Mouse (Mus musculus) intestine, embryonic 14.5 days (tissue): ENCODE measurements around the gene Mapt. TPM values are rescaled to one million over a fixed set of nuclear protein-coding genes. Genes with fewer than 3 reads are reported as not detected.
A peak's percentile ranks its signal among the peaks of the same experiment; 100 is the strongest.
"Not testable (repeated sequence)": the region's sequence is repeated elsewhere in the genome, so short reads cannot be mapped to it uniquely, and the experiment has no call there.

ENCODE experiments used
- ATAC-seq: fragments of 200-750 bp; cut with Nextera tagmentation; replicated peaks from 2 replicates; pipeline ENCODE4 v1.8.0; 2017; ENCODE audit warnings: low read depth, moderate number of reproducible peaks, moderate TSS enrichment, moderate library complexity; ENCODE audit not compliant: low FRiP score, low TSS enrichment
- DNase-seq: peaks from one replicate; pipeline ENCODE4 v3.0.0-alpha.2; 2018; ENCODE audit warnings: low spot score
- H3K27ac ChIP-seq: fragments of 300-500 bp; sonication (generic); 2 replicates; pipeline ENCODE4 v1.5.1; 2014; ENCODE audit warnings: low read depth, mild to moderate bottlenecking, control low read depth
- H3K27me3 ChIP-seq: fragments of 300-500 bp; sonication (generic); replicated peaks from 2 replicates; pipeline ENCODE4 v1.6.1; 2014; ENCODE audit warnings: low read length, control low read depth; ENCODE audit not compliant: control insufficient read depth, insufficient read depth
- H3K36me3 ChIP-seq: fragments of 300-500 bp; sonication (generic); 2 replicates; pipeline ENCODE4 v1.6.1; 2014; ENCODE audit warnings: low read length, control low read depth; ENCODE audit not compliant: control insufficient read depth, insufficient read depth
- H3K4me1 ChIP-seq: fragments of 300-500 bp; sonication (generic); replicated peaks from 2 replicates; pipeline ENCODE4 v1.6.1; 2014; ENCODE audit warnings: low read length, control low read depth, mixed read lengths; ENCODE audit not compliant: control insufficient read depth, insufficient read depth
- H3K4me2 ChIP-seq: fragments of 300-500 bp; sonication (generic); 2 replicates; pipeline ENCODE4 v1.6.1; 2014; ENCODE audit warnings: low read length
- H3K4me3 ChIP-seq: fragments of 300-500 bp; sonication (generic); 2 replicates; pipeline ENCODE4 v1.5.1; 2014; ENCODE audit warnings: low read depth, low read length, control low read depth, mixed read lengths
- H3K9ac ChIP-seq: fragments of 300-500 bp; sonication (generic); 2 replicates; pipeline ENCODE4 v1.6.1; 2014; ENCODE audit warnings: mild to moderate bottlenecking, low read length
- H3K9me3 ChIP-seq: fragments of 300-500 bp; sonication (generic); 2 replicates; pipeline ENCODE4 v1.6.1; 2016; ENCODE audit warnings: low read length, control low read depth; ENCODE audit not compliant: control insufficient read depth
- whole genome bisulfite sequencing: fragments of 180-500 bp; shearing (Covaris S2); extraction: QIAGEN DNeasy Blood & Tissue Kit; methylation state at CpG from one replicate; pipeline ENCODE4 v1.1.7; 2014; 5-methylcytosine and 5-hydroxymethylcytosine counted together
- polyA plus RNA-seq: library from polyadenylated mRNA; unstranded; fragments of >200 nt; fragmentation: Nextera tagmentation; extraction: Ambion mirVana; gene quantifications from 2 replicates; pipeline ENCODE4 v1.2.1, GENCODE M21; 2014

Gene Mapt
- polyA plus RNA-seq, 1 experiment from 2014 or later = 16.8 TPM

DNA sequence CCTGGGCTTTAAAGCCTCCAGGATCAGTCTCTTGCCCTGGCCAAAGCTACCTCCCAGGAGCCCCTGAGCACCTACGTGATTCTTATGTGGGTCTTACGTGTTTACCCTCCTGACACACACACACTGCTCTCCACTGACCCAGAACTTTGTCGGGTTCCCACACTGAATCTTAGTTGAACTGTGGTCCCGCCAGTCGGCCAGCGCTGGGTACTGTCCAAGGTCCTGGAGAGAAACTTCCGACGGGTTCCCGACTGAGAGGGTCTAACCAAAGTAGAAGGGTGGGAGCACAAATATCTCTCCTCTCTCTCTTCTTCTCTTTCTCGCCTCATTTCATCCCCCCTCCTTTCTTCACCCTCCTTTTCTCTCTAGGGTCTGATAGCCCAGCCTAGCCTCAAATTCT, 33.3 kb upstream of the Mapt start:
- H3K36me3 ChIP-seq = no peaks in the 10 kb centered on the region
- no peak overlapping the region for H3K27ac ChIP-seq
- H3K4me2 ChIP-seq = no peak overlapping the region
- H3K4me3 ChIP-seq = no peak overlapping the region
- peaks cover 6% of the 10 kb centered on the region; the same call in 1 of the 2 replicates for H3K27me3 ChIP-seq
- H3K9me3 ChIP-seq = peaks cover 4% of the 10 kb centered on the region; the same call in 1 of the 2 replicates
- DNase-seq = peak; percentile 87
- 5% methylated on average over 10 of the region's 10 CpGs for WGBS
- no peaks in the 10 kb centered on the region for H3K4me1 ChIP-seq
- H3K9ac ChIP-seq = no peak overlapping the region
- ATAC-seq = no peak

DNA sequence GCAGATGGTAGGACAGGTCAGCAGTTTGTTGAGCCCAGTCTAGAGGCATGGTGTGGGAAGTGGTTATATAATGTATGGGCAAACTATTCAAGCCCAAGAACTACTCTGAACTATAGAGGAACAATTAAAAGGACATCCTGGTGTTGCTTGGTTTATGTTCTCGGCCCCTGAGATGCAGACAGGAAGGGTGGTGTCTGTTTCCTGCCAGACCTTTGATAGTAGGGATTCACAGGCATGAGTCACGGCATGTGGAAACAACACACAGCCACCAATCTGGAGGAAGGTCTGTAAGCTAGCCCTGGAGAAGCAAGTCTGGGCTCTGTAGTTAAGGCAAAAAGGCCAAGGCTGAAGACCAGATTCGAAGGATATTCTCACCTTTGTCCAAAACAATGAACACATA, 27.9 kb upstream of the Mapt start:
- no peaks in the 10 kb centered on the region for H3K27me3 ChIP-seq
- DNase-seq (no peak), ATAC-seq (no peak)
- H3K9ac ChIP-seq = no peak overlapping the region
- 74% methylated on average over 3 of the region's 3 CpGs for WGBS
- H3K4me2 ChIP-seq = no peak overlapping the region
- no peaks in the 10 kb centered on the region for H3K36me3 ChIP-seq
- H3K4me1 ChIP-seq = no peaks in the 10 kb centered on the region
- H3K9me3 ChIP-seq = peaks cover 4% of the 10 kb centered on the region; the same call in 1 of the 2 replicates
- no peak overlapping the region for H3K4me3 ChIP-seq
- H3K27ac ChIP-seq = no peak overlapping the region

DNA sequence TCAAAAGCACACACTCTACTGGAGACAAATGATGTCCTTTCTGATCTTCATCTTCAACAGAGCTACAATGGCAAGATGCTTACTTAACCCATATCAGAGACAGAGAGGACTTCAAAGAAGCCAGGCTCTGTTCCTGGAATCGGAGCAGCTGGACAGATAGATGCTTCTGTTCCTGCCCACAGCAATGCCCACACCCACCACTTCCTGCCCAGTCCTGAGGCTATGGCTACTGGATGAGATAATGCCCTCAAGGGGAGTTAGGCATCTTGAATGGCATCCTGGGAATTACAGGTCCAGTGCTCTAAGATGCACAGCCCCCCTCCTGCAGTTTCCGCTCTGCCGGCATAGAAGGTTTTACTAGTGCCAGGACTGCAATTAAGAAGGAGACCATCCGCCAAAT, 24.6 kb upstream of the Mapt start:
- no peak for ATAC-seq
- peaks cover 1% of the 10 kb centered on the region; the same call in 1 of the 2 replicates for H3K9me3 ChIP-seq
- no peak overlapping the region for H3K4me2 ChIP-seq
- no peak overlapping the region for H3K27ac ChIP-seq
- no peaks in the 10 kb centered on the region for H3K27me3 ChIP-seq
- no peaks in the 10 kb centered on the region for H3K36me3 ChIP-seq
- H3K9ac ChIP-seq = no peak overlapping the region
- WGBS = 65% methylated on average over 4 of the region's 4 CpGs
- H3K4me1 ChIP-seq = no peaks in the 10 kb centered on the region
- no peak overlapping the region for H3K4me3 ChIP-seq
- no peak for DNase-seq

DNA sequence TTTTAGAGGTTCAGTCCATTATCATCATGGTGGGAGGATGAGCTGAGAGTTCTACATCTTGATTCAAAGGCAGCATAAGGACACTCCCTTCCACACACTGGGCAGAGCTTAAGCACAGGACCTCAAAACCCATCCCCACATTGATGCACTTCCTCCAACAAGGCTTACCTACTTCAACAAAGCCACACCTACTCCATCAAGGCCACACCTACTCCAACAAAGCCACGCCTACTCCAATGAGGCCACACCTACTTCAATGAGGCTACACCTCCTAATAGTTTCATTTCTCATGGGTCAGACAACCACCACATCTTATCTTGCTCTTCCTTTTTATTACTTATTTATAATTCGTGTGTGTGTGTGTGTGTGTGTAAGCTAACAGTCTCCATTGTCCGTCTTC, 22.1 kb upstream of the Mapt start:
- ATAC-seq (no peak), DNase-seq (no peak)
- Histone ChIP-seq H3K27ac (no peak overlapping the region), H3K9ac (no peak overlapping the region), H3K36me3 (no peaks in the 10 kb centered on the region), H3K27me3 (no peaks in the 10 kb centered on the region), H3K9me3 (no peaks in the 10 kb centered on the region), H3K4me3 (no peak overlapping the region), H3K4me1 (no peaks in the 10 kb centered on the region), H3K4me2 (no peak overlapping the region)
- 70% methylated on average over 3 of the region's 3 CpGs for WGBS

DNA sequence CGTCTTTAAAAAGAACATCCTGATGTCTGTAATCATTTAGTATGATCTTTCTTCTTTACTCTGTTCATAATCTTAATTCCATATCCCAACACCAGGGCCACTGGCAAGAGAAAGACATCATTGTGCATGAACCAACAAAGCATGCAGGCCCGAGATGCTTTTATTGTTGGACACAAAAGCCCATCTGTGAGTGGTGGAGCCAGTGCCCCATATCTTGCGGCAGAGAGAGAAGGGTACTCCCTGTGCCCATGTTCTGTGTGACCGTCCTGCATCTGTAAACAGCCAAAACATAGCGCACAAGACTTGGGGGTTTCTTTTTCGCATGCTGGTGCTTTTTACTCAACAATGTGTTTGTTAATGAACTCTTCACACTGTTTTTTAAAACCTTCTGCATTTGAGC, 19.9 kb upstream of the Mapt start:
- DNase-seq (no peak), ATAC-seq (no peak)
- Histone ChIP-seq H3K9ac (no peak overlapping the region), H3K27ac (no peak overlapping the region), H3K27me3 (no peaks in the 10 kb centered on the region), H3K36me3 (no peaks in the 10 kb centered on the region), H3K4me2 (no peak overlapping the region), H3K4me3 (no peak overlapping the region), H3K4me1 (no peaks in the 10 kb centered on the region), H3K9me3 (no peaks in the 10 kb centered on the region)
- 82% methylated on average over 6 of the region's 6 CpGs for whole genome bisulfite sequencing

DNA sequence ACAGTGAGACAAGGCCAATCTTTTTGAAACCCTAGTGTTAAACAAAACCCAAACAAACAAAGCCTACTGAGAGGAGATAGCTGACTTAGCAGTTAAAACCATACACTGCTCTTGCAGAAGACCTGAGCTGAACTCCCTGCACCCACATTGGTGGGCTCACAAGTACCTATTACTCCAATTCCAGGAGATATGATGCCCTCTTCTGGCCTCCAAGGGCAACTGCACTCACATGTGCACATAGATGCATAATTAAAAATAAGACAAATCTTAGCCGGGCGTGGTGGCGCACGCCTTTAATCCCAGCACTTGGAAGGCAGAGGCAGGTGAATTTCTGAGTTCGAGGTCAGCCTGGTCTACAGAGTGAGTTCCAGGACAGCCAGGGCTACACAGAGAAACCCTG, 17.1 kb upstream of the Mapt start:
- not testable (repeated sequence) for H3K9ac ChIP-seq, H3K4me3 ChIP-seq, H3K27ac ChIP-seq, DNase-seq, H3K36me3 ChIP-seq, H3K9me3 ChIP-seq, ATAC-seq, H3K27me3 ChIP-seq, H3K4me1 ChIP-seq, H3K4me2 ChIP-seq
- 96% methylated on average over 5 of the region's 5 CpGs for WGBS

DNA sequence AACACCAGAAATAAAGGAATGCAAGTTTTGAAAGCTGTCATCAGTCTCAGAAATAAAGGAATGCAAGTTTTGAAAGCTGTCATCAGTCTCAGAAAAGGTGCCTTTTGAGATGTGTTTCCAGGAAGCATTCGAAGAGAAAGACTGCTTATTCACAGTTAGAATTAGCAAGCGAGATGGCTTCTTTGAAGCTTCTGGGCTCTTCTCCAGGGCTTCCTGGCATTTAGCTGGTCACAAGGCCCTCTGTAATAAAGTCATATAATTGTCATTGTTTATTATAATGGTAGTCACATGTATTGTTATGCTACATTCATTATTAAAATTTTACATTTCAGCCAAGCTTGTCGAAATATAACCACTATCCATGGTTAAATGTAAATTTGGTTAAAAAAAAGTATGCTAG, 13.1 kb upstream of the Mapt start:
- ATAC-seq = no peak
- Histone ChIP-seq H3K9ac (no peak overlapping the region), H3K4me2 (no peak overlapping the region), H3K4me1 (no peaks in the 10 kb centered on the region), H3K36me3 (no peaks in the 10 kb centered on the region), H3K27ac (no peak overlapping the region), H3K4me3 (no peak overlapping the region), H3K9me3 (no peaks in the 10 kb centered on the region), H3K27me3 (no peaks in the 10 kb centered on the region)
- no peak for DNase-seq
- WGBS = 82% methylated on average over 3 of the region's 3 CpGs

DNA sequence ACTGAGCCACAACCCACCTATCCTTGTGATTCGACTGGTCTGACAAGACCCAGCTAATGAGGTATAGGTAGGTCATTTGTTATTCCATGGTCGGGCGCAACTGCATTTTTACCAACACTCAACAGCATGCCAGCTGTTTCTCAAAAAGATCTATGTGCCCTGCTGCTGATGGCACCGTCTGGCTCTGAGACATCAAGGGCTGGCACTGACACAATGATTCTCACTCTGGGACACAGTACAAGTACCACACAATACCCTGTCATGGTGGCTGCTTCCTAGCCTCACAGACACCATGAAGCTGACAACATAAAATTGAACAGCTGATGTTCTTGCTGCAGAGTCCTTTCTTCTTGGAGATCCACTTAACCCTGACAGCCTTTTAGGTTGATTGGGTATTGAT, 10.9 kb upstream of the Mapt start:
- no peaks in the 10 kb centered on the region for H3K9me3 ChIP-seq
- 84% methylated on average over 4 of the region's 4 CpGs for WGBS

DNA sequence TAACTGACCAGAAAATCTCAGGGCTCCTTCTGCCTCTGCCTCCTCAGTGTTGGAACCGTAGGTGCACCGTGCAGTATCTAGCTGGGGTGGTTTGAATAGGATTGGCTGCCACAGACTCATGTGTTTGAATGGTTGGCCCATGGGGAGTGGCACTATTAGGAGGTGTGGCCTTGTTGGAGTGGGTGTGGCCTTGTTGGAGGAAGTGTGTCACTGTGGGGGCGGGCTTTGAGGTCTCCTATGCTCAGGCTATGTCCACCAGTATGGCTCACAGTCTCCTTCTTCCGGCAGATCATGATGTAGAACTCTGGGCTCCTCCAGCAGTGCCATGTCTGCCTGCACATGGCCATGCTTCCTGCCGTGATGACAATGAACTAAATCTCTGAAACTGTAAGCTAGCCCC, 9.4 kb upstream of the Mapt start:
- H3K4me3 ChIP-seq = no peak overlapping the region
- H3K27me3 ChIP-seq = no peaks in the 10 kb centered on the region
- no peaks in the 10 kb centered on the region for H3K9me3 ChIP-seq
- H3K36me3 ChIP-seq = no peaks in the 10 kb centered on the region
- 70% methylated on average over 5 of the region's 5 CpGs for WGBS
- no peak overlapping the region for H3K9ac ChIP-seq
- H3K4me1 ChIP-seq = no peaks in the 10 kb centered on the region
- ATAC-seq (no peak), DNase-seq (no peak)
- H3K27ac ChIP-seq = no peak overlapping the region
- H3K4me2 ChIP-seq = no peak overlapping the region

More for the DNA sequence above, 10.9 kb upstream of the Mapt start:
- DNase-seq (no peak), ATAC-seq (no peak)
- H3K4me3 ChIP-seq = no peak overlapping the region
- no peak overlapping the region for H3K9ac ChIP-seq
- H3K4me1 ChIP-seq = no peaks in the 10 kb centered on the region
- no peaks in the 10 kb centered on the region for H3K27me3 ChIP-seq
- no peak overlapping the region for H3K27ac ChIP-seq
- H3K4me2 ChIP-seq = no peak overlapping the region
- H3K36me3 ChIP-seq = no peaks in the 10 kb centered on the region
